Mouse (Mus musculus) left cerebral cortex, postnatal 14 days (tissue): ENCODE measurements around the gene Abhd8. TPM values are rescaled to one million over a fixed set of nuclear protein-coding genes. Genes with fewer than 3 reads are reported as not detected.
"Not testable (repeated sequence)": the region's sequence is repeated elsewhere in the genome, so short reads cannot be mapped to it uniquely, and the experiment has no call there.

Source experiments
- DNase-seq, 2 experiments: peaks; one replicate each; pipeline ENCODE4 v3.0.0; 2021 to 2022; ENCODE audit warnings: low spot score in 2 of 2, mixed read lengths in 1 of 2
- intact Hi-C: fragments of 180-260 bp; cut with DNase I; formaldehyde crosslinking; loops from one replicate; pipeline ENCODE4 v1.15.1; 2025
- total RNA-seq, 2 experiments: library from RNA; stranded (reverse); gene quantifications; 2 replicates each; pipeline ENCODE4 v1.2.3; 2021

The Abhd8 gene
- total RNA-seq, 2 experiments from 2014 or later: 225 to 230 TPM

DNA sequence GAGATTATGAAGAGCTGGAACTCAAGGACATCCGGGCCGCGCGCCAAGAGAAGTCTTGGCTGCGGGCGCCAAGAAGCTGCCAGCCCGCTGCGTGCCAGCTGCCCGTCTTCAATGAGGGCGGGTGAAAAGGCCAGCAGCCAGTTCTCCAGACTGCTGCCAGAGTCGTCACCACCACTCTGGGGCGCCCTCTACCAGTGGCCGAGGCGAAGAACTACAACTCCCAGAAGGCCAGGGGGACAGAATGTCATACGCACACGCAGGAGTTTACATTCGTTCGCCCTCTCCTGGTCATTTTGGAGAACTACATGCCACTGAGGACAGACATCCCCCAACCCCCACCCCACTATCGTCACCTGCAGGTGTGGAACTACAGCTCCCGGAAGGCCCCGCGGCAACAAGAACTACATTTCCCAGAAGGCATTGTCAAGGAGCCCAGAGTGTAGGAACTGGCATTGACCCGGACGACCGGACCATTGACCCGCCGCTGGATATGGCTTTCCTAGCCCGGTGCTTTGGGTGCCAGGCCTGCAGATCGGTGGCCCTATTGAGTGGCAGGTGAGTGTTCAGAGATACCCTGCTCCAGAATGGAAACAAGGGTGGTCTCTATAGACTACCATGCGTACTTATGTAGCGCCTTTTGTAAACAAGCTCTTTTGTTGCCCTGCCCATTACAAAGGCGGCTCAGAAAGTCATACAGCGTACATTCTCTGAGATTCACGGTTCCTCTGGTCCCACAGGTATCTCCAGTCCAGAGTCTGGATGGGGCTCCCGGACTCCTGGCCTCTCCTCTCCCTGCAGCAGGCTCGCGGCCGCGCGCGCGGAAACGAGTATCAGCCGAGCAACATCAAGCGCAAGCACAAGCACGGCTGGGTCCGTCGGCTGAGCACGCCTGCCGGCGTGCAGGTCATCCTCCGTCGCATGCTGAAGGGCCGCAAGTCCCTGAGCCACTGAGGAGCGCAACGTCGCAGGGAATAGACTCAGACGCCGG is 1.4 kb upstream of the Abhd8 start, which contains the start of gene Mrpl34:
TSS of gene Mrpl34 (plus strand) at position 447 of the 988 bp plus-strand sequence.
- intact Hi-C loops: loop anchor here (5.0 kb wide), 1 partner anchor 558 kb away; the partner anchor contains the start of gene Map1s
- DNase-seq: peak; percentile 98 to 100

DNA sequence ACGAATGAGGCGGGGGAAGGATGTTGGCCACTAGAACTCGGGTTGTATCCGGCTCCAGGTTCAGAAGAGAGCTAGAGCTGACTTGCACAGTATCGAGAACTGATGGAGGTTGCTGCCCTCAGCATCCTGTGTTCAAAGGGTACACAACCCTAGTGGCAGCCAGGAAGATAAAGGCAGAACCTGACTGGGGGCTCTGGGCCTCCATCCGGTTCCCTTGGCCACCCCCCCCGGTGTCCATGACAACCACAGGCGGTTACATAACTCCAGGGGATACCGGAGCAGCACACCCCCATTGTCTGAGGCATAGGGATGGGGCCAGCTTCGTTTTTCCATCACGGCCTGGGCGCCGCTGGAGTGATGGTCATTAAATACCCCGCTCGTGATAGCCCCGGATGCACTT is 669 bp downstream of the Abhd8 start:
- intact Hi-C loops: loop anchor here (5.0 kb wide), 1 partner anchor 555 kb away; the partner anchor contains the start of gene Map1s
- DNase-seq: peak in 1 of 2 experiments; percentile 76

DNA sequence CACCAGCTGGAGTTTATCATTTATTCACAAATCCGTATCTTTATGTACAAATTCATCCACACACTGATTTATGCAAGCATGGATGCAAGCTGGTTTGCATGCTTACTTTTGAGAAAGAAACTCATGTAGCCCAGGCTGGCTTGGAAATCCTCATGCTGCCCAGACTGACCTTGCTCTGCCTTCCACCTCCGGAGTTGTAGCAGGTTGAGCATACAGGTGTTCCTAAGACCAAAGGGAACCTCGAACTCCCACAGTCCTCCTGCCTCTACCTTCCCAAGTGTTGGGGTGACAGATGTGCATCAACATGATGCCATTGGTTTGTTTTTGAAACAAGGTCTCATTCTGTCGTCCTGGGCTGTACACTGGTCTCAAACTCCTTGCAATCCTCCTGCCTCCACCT is 1.3 kb downstream of the Abhd8 start:
- intact Hi-C loops: loop anchor here (5.0 kb wide), 1 partner anchor 555 kb away; the partner anchor contains the start of gene Map1s
- DNase-seq: no peak

DNA sequence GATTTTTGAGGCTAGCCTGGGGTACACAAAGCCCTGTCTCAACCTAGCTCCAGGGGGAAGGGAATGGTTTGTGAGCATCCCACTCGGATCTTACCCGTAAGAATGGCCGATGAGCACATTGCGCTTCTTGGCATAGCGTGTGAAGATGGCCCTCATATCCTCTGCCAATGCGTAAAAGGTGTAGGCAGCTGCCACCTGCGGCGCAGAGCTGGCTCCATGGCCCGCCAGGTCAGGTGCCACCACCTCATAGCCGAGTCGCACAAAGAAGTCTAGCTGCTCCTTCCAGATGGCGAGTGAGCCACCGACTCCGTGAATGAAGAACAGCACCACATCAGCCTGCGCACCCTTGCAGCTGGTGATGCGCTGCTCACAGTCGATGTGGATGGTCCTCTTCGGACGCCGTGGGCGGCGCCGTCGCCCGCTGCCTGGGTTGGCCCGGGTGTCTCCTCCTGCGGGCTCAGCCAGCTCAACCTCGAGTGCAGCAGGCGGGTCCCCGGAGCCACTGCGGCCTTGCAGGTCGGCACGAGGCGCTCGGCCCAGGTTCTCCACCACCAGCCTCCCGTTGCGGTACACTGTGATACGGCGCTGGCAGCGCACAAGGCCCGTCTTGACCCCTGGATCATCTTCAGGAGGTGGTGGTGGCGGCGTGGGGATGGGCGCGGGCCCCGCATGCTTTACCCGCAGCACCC is 2.2 kb downstream of the Abhd8 start:
- intact Hi-C loops: loop anchor here (5.0 kb wide), 1 partner anchor 554 kb away; the partner anchor contains the start of gene Map1s
- no peak for DNase-seq

DNA sequence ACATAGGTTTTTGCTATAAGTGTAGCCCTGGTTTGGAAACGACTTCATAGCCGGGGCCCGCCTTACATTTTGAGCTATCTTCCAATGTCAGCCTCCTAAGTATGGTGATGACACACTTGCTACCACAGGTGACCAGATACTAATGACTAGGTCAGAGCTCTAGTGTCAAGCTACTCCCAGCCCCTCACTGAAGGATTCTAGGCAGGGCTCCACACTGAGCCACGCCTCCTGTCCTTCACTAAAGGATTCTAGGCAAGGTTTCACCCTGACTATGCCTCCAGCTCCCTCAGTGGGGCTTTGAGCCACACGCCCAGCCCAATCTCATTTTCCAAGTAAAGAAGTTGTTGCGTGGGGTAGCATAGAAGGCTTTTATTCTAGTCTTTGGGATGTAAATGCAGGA is 2.7 kb downstream of the Abhd8 start:
- intact Hi-C loops: loop anchor here (5.0 kb wide), 1 partner anchor 553 kb away; the partner anchor contains the start of gene Map1s
- DNase-seq: no peak

DNA sequence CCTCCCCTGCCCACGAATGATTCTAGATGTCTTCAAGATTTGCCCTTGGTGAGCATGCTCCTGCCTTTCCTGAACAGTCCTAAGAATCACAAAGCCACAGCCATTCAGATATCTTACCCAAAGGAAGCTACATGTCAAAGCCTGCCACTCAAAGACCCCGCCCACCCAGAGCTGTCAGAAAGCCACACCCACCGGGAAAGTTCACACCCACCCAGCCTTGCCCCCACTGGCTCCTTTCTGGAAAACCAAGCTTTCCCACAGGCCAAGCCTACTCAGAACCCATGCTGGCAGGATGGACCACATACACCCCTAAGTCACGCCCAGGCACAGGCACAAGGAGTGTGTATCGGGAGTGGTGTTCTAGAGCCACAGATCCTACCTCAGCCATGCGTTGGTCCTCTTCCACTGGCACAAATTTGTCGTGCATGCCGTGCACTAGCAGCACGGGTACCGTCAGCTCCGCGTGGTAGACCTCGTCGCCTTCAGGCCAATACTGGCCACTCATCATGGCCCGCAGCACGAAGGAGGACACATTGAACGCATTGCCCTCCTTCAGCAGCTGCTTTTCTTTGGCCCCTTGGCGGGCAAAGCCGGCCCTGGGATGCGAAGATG is 5.7 kb downstream of the Abhd8 start:
- intact Hi-C loops: no loop called here
- DNase-seq: no peak

DNA sequence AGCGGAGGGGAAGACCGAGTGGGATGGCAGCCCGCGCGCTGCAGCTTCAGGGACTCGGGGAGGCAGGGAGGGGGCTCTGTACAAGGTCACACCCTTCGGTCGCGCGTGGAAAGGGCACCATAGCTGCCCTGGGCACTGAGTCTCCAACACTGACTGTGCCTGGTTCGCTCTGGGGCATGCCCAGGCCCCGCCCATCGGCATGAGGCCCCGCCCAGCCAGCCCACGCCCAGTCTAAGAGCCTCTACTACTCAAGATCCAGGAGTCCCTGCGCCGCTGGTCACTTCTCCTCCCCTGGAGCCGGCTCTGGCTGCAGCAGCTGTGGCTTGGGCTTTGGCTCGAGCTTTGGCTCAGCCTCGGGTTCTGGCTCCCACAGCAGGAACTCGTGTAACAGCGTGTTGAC is 6.5 kb downstream of the Abhd8 start:
- intact Hi-C loops: no loop called here
- peak in 1 of 2 experiments; percentile 5 for DNase-seq

DNA sequence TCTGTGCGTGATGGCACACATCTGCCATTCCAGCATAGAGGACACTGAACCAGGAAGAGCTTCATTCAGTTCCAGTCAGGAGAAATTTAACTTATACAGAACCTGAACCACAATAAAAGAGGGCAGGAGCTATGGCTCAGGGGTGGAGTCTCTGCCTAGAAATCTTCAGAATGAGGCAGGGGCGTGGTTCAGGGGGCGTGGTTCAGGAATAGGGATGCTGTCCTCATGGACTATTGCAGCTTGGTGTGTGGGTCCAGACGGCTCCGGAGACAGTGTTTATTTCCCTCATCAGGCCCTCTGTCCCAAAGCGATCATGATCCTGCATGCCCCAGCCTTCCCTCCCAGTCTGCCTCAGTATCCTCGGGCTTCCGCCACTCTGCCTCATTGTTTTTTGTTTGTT is 8.8 kb downstream of the Abhd8 start:
- DNase-seq: peak in 1 of 2 experiments; percentile 0

DNA sequence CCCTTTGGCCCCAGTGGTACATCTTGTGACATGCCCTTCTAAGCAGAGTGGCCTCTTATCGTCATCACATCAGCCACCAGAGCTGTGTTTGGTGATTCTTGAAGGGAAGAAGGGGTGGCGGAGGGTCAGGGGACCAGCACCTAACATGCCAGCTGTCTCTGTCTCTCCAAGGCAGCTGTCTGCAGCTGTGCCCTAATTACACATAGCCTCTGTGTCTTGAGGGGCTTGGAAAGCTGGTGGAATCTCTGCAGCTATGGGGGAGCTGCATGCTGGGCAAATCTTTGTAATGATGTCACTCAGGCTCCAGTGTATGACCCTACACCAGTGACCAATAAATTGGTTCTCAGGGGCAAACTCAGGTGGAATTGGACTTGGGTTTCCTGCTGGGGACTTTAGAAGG is 10.8 kb downstream of the Abhd8 start:
- no peak for DNase-seq

More for the DNA sequence above, 8.8 kb downstream of the Abhd8 start:
- intact Hi-C loops: no loop called here

DNA sequence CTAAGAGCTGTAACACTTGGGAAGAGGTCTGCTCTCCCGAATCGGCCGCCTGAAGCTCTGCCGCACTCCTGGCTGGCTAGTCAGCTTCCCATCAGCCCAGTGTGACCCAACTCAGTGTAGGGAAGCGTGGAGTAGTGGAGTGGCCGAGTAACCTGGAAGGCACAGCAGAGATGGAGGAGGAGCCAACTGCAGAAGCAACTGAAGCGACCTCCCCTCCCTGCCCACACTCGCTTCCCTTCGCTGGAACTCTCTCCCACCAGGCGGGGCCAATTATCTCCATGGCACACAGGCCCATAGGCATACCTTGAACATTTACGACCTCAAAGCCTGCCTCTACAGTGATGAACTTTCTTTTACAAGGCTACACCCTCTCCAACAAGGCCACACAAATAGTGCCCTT is 11.7 kb downstream of the Abhd8 start:
- DNase-seq: no peak
- intact Hi-C loops: no loop called here

More for the DNA sequence above, 10.8 kb downstream of the Abhd8 start:
- intact Hi-C loops: no loop called here

DNA sequence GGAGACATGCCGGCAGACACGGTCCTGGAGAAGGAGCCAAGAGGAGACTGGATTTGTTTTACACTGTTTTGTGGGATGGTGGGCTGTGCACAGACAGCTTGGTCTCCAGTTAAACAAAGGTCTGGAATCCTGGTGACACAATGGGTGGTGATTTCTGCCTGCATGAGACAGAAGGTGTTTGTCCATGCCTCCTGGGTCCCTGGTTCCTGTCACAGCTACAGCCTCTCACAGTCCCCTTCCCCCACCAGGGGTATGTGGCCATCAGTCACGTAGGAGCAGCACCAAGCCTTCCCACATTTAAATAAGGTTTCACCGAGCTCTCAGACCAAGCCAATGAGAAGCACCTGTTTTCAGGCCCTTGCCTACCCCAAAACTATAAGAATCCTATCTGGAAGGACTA is 12.1 kb downstream of the Abhd8 start:
- no peak for DNase-seq
- intact Hi-C loops: no loop called here

DNA sequence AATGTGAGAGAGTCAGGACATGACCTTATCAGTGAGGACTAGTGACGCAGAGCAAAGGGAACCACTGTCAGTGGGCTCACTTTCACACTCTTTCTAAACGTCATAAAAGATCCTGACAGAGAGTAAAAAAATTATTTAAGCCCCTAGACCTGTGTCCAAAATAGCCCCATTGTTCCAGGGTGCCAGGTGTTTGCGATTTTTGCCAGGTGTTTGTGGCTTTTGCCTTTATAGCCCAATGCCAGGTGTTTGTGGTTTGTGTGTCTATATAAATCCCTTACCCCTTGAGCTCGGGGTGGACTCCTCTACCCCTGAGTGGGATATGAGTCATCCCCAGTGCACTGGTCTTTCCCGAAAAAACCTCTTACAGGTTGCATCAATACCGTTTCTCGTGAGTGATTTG is 18.4 kb downstream of the Abhd8 start:
- intact Hi-C loops: no loop called here

DNA sequence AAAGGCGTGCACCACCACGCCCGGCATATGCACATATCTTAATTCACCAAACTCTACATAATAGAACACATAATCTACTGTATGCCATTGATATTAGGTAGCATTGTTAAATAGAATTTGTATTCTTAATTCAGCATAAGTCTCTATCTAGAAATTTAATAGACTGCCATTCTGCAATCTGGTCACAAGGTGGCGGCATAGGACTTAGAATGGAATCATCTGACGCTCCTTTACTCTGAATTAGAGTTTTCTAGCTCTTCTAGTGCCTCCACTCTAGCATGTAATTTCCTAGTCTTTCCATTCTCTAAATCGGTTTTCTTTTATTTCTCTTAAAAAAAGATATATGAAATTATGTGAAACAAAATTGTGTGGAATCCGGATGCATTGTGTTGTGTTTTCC is 22.1 kb downstream of the Abhd8 start:
- DNase-seq: peak; percentile 34 to 47
- intact Hi-C loops: loop anchor here (5.0 kb wide), 2 partner anchors 81 to 161 kb away; no protein-coding TSS in a partner anchor

More for the DNA sequence above, 18.4 kb downstream of the Abhd8 start:
- no peak for DNase-seq

DNA sequence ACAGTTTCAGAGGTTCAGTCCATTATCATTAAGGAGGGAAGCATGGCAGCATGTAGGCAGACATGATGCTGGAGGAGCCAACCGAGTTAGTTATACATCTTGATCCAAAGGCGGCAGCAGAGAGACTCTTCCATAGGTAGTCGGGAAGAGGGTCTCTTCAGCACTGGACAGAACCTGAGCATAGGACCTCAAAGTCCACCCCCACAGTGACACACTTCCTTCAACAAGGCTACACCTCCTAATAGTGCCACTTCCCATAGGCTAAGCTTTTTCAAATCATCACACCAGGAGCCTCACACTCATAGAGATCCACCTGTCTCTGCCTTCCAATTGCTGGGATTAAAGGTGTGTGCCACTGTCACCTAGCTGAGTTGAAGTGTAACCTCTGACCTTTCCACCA is 26.4 kb downstream of the Abhd8 start:
- intact Hi-C loops: no loop called here
- no peak for DNase-seq

DNA sequence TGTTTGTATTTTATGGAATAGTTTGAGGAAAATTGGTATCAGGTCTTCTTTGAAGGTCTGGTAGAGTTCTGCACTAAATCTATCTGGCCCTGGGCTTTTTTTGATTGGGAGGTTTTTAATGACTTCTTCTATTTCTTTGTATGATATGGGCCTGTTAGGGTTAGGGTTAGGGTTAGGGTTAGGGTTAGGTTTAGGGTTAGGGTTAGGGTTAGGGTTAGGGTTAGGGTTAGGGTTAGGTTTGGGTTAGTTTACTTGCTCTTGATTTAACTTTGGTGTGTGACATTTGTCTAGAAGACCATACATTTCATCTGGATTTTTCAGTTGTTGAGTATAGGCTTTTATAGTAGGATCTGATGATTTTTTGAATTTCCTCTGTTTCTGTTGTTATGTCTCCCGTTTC is 30.5 kb downstream of the Abhd8 start:
- DNase-seq, intact Hi-C loops: not testable (repeated sequence)

DNA sequence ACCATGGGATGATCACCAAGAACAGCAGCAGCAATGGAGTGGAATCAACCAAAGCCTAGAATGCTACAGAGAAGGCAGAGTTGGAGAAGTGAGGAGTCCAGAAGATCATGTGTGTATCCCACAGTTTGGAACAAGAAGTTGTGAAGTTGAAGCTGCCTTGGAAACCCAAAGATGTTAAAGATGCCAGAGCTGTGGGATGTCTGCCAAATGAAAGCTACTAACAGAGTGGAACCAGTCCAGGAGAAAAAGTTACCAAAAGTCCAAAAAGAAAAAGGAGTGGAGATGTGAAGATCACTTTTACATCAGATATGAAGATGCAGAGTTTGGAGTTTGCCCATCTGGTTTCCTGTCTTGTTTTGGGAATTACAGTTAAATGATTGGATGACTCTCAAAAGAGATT is 41.3 kb downstream of the Abhd8 start:
- intact Hi-C loops: no loop called here
- DNase-seq: no peak

DNA sequence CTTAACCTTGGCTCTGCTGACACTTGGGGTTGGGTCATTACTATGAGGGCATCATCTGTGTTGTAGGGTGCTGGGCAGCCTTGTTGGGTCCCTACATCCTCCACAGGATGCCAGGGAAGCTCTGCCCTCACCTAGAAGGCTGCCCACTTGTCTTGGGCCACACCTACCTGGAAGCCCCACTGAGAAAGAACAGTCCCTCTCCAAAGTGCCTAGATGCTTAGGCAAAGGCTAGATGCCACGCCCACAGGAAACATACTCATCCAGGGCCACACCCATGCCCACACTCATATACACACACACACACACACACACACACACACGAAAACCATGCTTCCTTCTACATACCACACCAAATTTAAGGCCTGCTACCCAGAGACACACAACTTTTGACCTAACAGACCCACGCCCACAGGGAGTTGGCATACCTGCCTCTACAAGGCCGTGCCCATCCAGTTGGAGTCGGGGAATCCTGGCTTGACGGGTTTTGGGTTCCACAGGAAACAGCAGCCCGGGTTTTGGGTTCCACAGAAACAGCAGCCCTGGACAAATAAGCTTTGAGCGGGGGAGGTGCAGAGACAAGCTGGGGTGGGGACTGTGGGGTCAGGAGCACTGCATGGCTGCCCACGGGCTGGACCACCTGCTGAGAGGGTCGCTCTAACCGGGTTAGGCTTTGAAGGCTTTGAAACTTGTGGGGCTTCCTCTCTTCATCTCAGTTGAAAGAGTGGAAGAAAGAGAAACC is 51.8 kb downstream of the Abhd8 start:
- intact Hi-C loops: loop anchor here (10.0 kb wide), 1 partner anchor 1113 kb away; no protein-coding TSS in a partner anchor
- DNase-seq: no peak

DNA sequence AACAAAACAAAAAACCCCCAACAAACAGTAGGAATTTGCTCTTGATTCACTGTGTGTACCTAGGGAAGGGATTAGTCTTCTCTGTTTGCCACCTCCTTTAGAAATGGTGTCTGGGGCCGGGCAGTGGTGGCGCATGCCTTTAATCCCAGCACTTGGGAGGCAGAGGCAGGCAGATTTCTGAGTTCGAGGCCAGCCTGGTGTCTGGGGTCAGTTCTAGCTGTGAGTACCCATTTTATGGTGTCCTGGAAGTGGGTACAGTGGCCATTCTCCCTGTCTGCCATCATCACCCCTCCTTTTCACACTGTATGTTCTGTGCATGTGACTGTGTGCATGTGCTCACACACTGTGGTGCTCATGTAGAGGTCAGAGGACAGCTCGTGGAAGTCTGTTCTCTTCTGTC is 55.2 kb downstream of the Abhd8 start:
- intact Hi-C loops: no loop called here
- DNase-seq: no peak

DNA sequence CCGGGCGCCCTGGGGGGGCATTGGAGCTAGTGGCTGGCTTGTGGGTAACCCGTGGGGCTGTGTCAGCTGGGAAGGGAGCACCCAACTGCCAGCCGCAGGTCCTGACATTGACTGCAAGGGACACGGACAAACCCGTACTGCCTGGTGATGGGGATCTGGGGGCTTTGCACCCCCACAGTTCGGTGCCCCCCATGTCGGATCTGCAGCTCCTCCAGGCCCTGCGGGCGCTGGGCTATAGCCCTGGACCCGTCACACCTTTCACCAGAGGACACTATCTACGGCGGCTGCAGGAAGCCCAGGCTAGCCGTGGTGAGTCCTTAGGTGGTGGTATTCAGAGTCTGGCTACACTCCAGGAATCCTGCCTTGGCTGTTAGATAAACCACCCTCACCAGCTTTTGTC is 56.0 kb downstream of the Abhd8 start:
- DNase-seq: no peak

More for the DNA sequence above, 56.0 kb downstream of the Abhd8 start:
- intact Hi-C loops: no loop called here
